Mouse (Mus musculus): ENCODE data around the gene Nav3. TPM values are rescaled to one million over a fixed set of nuclear protein-coding genes. Genes with fewer than 3 reads are reported as not detected.

The Nav3 gene
- not detected in 2 replicates for total RNA-seq (2015; ENCODE audit: low replicate concordance)
- not detected in 2 replicates for total RNA-seq (2017; ENCODE audit: low replicate concordance)

- no peak for ATAC-seq (replicated peaks; ENCODE audit: low FRiP score, poor library complexity, severe bottlenecking)
These were observed at the start of gene Nav3 for GRCm38 (mm10) chr10:110455838-110456493. TSS of gene Nav3 (minus strand) at chr10:110456204.

GRCm38 (mm10) chr10:110485306-110485705 lies 29.3 kb upstream of the Nav3 start:
- no peak for ATAC-seq (replicated peaks; ENCODE audit: low FRiP score, poor library complexity, severe bottlenecking)

GRCm38 (mm10) chr10:110484822-110485221 lies 28.8 kb upstream of the Nav3 start:
- ATAC-seq (replicated peaks; ENCODE audit: low FRiP score, poor library complexity, severe bottlenecking) = no peak

- ATAC-seq (replicated peaks; ENCODE audit: low FRiP score, poor library complexity, severe bottlenecking) = no peak
These were observed 23.2 kb upstream of the Nav3 start for GRCm38 (mm10) chr10:110479189-110479588.

GRCm38 (mm10) chr10:110477689-110478314 lies 21.8 kb upstream of the Nav3 start:
- no peak for ATAC-seq (replicated peaks; ENCODE audit: low FRiP score, poor library complexity, severe bottlenecking)

GRCm38 (mm10) chr10:110474107-110474506 lies 18.1 kb upstream of the Nav3 start:
- ATAC-seq (replicated peaks; ENCODE audit: low FRiP score, poor library complexity, severe bottlenecking) = no peak

GRCm38 (mm10) chr10:110469445-110469844 lies 13.4 kb upstream of the Nav3 start:
- ATAC-seq (replicated peaks; ENCODE audit: low FRiP score, poor library complexity, severe bottlenecking) = no peak

- ATAC-seq (replicated peaks; ENCODE audit: low FRiP score, poor library complexity, severe bottlenecking) = no peak
These were observed 754 bp downstream of the Nav3 start for GRCm38 (mm10) chr10:110455063-110455837.

- no peak for ATAC-seq (replicated peaks; ENCODE audit: low FRiP score, poor library complexity, severe bottlenecking)
These were observed 2.4 kb downstream of the Nav3 start for GRCm38 (mm10) chr10:110453566-110453965.

GRCm38 (mm10) chr10:110440396-110440795 lies 15.6 kb downstream of the Nav3 start:
- no peak for ATAC-seq (replicated peaks; ENCODE audit: low FRiP score, poor library complexity, severe bottlenecking)

GRCm38 (mm10) chr10:110431078-110431477 lies 24.9 kb downstream of the Nav3 start:
- no peak for ATAC-seq (replicated peaks; ENCODE audit: low FRiP score, poor library complexity, severe bottlenecking)

GRCm38 (mm10) chr10:110429578-110429977 lies 26.4 kb downstream of the Nav3 start:
- ATAC-seq (replicated peaks; ENCODE audit: low FRiP score, poor library complexity, severe bottlenecking) = no peak

- ATAC-seq (replicated peaks; ENCODE audit: low FRiP score, poor library complexity, severe bottlenecking) = no peak
These were observed 27.0 kb downstream of the Nav3 start for GRCm38 (mm10) chr10:110429052-110429451.

GRCm38 (mm10) chr10:110421533-110421932 lies 34.5 kb downstream of the Nav3 start:
- no peak for ATAC-seq (replicated peaks; ENCODE audit: low FRiP score, poor library complexity, severe bottlenecking)

- no peak for ATAC-seq (replicated peaks; ENCODE audit: low FRiP score, poor library complexity, severe bottlenecking)
These were observed 39.0 kb downstream of the Nav3 start for GRCm38 (mm10) chr10:110417003-110417402.

GRCm38 (mm10) chr10:110415624-110416023 lies 40.4 kb downstream of the Nav3 start:
- no peak for ATAC-seq (replicated peaks; ENCODE audit: low FRiP score, poor library complexity, severe bottlenecking)

GRCm38 (mm10) chr10:110413281-110413897 lies 42.6 kb downstream of the Nav3 start:
- no peak for ATAC-seq (replicated peaks; ENCODE audit: low FRiP score, poor library complexity, severe bottlenecking)

GRCm38 (mm10) chr10:110402950-110403349 lies 53.1 kb downstream of the Nav3 start:
- no peak for ATAC-seq (replicated peaks; ENCODE audit: low FRiP score, poor library complexity, severe bottlenecking)

- no peak for ATAC-seq (replicated peaks; ENCODE audit: low FRiP score, poor library complexity, severe bottlenecking)
These were observed 55.4 kb downstream of the Nav3 start for GRCm38 (mm10) chr10:110400642-110401041.

GRCm38 (mm10) chr10:110398643-110399042 lies 57.4 kb downstream of the Nav3 start:
- ATAC-seq (replicated peaks; ENCODE audit: low FRiP score, poor library complexity, severe bottlenecking) = no peak
